Mouse (Mus musculus): ENCODE data around the gene Gm17622.

- TF ChIP-seq CTCF (conservative IDR thresholded peaks at IDR 0.05; ENCODE audit: low read length) (no peak), POU5F1 (IDR thresholded peaks at IDR 0.05; ENCODE audit: borderline replicate concordance, low read length) (no peak)
Observed at GRCm38 (mm10) chr13:96521294-96521693, 30.8 kb downstream of the Gm17622 start.

All from E14TG2a.4 (cell line).